Mouse (Mus musculus): ENCODE measurements at regions not wholly inside any gene's neighbourhood (a gene's known extent, or its start where the extent isn't known, plus 50 kb on each side); places are given as distances from the start of the nearest gene placed in this dataset.

DNA sequence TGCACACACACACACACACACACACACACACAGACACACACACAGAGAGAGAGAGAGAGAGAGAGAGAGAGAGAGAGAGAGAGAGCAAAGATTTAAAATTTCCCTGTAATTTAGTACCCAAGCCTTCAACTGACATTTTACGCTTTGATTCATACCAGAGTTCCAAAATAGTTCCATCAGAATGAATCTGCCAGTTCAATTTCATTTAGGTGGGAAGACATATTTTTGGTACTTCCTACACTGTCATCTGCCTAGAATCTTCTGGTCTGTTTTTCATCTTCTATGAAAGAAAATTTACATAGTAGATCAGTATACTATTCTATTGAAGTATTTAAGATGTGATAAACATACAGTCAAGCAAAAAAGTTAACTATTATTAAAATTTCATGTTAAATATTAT is 1177.4 kb downstream of the Zpld1 start:
- Histone ChIP-seq H3K9ac (no peak overlapping the region), H3K27me3 (no peaks in the 10 kb centered on the region), H3K27ac (no peak overlapping the region), H3K4me1 (replicated peaks) (no peaks in the 10 kb centered on the region), H3K36me3 (no peaks in the 10 kb centered on the region), H3K4me2 (no peak overlapping the region), H3K9me3 (replicated peaks) (no peaks in the 10 kb centered on the region), H3K4me3 (no peak overlapping the region)
- 81% methylated on average over 1 of the region's 1 CpGs for WGBS
- no peak for ATAC-seq (replicated peaks; ENCODE audit: insufficient number of reproducible peaks, insufficient read depth, low FRiP score, low read depth)

DNA sequence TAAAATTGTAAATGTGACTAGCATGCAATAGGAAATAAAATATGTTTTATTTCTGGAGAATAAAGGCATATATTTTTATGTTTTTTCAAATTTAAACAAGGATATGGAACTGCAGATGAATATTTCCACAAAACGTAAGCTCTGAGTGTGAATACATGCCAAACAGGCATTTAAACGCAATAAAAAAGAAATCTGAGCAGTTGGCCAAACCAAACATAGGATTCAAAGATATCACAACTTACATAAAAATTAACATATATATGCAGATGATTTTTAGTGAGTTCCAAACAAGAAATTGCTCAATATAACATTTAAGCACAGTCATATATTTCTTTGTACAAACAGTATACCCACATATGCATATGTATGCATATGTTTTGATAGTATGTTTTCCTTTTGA is 1199.1 kb downstream of the Zpld1 start:
- no peak overlapping the region for H3K9ac ChIP-seq
- H3K27ac ChIP-seq: no peak overlapping the region
- no peaks in the 10 kb centered on the region for H3K36me3 ChIP-seq
- no peaks in the 10 kb centered on the region for H3K27me3 ChIP-seq
- H3K4me1 ChIP-seq (replicated peaks): no peaks in the 10 kb centered on the region
- H3K4me3 ChIP-seq: no peak overlapping the region
- H3K4me2 ChIP-seq: no peak overlapping the region
- 78% methylated on average over 2 of the region's 2 CpGs for WGBS
- ATAC-seq (replicated peaks; ENCODE audit: insufficient number of reproducible peaks, insufficient read depth, low FRiP score, low read depth): no peak
- H3K9me3 ChIP-seq (replicated peaks): no peaks in the 10 kb centered on the region

DNA sequence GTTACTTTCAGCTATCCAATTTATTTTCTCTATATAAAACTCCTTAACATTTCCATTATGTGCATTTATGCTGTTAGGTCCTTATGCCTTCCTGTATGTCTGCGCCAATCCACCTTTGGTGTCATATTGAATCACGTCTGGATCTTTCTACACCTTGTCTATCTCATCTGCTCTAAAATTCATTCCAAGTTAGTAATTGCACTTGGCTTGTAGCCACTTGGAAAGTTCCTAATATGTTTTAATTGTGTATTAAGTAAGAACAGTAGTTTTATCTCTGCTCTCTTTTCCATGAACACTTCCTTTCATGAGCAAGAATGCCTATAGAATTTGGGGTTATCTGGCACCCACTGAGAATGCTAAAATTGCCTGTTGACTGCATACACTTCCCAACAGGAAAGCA is 1205.6 kb downstream of the Zpld1 start:
- Histone ChIP-seq H3K4me3 (no peak overlapping the region), H3K27me3 (no peaks in the 10 kb centered on the region), H3K27ac (no peak overlapping the region), H3K9ac (no peak overlapping the region), H3K4me2 (no peak overlapping the region), H3K9me3 (replicated peaks) (no peaks in the 10 kb centered on the region), H3K36me3 (no peaks in the 10 kb centered on the region), H3K4me1 (replicated peaks) (no peaks in the 10 kb centered on the region)
- WGBS: 69% methylated on average over 2 of the region's 2 CpGs
- ATAC-seq (replicated peaks; ENCODE audit: insufficient number of reproducible peaks, insufficient read depth, low FRiP score, low read depth): no peak

DNA sequence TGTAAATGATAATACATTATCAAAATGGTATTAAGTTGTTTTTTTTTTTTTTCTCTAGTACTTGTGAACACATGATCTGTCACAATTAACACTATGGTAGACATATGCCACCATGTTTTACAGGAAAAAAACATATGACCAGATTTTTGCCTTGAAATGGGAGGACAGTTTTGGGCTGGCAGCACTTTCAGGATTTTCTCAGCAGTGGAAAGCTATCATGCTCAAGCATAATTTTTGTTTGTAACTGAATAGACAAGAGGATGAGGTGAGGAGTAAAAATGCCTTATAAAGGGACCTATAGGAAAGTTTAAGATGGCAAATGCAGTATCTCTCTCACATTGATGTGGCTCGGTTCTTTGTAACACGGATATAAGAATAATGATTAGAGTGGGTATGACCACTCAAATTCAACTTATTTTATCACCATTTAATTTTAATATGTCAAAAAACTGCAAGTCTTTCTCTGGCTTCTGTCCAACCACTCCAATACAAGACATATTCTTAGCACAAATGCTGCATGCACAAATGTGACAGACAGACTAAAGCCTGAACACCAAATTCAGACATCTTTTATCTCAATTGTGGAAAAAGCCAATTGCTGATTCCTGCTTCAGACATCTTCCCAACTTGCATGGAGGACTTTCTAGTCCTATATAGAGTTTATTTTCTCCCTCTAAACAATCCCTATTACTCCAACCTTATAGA is 1206.6 kb downstream of the Zpld1 start:
- Histone ChIP-seq H3K4me3 (no peak overlapping the region), H3K9me3 (replicated peaks) (no peaks in the 10 kb centered on the region), H3K36me3 (no peaks in the 10 kb centered on the region), H3K4me2 (no peak overlapping the region), H3K27me3 (no peaks in the 10 kb centered on the region), H3K9ac (no peak overlapping the region), H3K27ac (no peak overlapping the region), H3K4me1 (replicated peaks) (no peaks in the 10 kb centered on the region)
- 75% methylated on average over 2 of the region's 2 CpGs for WGBS
- ATAC-seq (replicated peaks; ENCODE audit: insufficient number of reproducible peaks, insufficient read depth, low FRiP score, low read depth): no peak

DNA sequence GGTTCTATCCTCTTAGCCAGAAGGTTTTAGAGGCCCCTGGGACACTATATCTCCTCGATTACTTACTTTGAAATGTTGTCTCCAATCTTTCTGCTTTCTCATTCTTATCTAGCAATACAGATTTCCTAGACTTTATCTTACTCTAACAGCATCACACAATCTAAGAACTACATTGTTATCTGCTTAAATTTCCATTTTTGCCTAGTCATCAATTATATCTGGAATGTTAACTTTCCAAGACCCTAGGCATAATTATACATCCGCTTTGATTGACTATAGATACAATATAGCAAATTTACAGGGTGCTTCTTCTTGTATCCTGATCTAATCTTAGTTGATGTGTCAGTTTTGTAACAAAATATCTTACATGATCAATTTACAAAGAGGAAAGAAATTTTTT is 1217.3 kb downstream of the Zpld1 start:
- Histone ChIP-seq H3K27ac (no peak overlapping the region), H3K4me1 (replicated peaks) (no peaks in the 10 kb centered on the region), H3K9me3 (replicated peaks) (no peaks in the 10 kb centered on the region), H3K36me3 (no peaks in the 10 kb centered on the region), H3K9ac (no peak overlapping the region), H3K4me2 (no peak overlapping the region), H3K27me3 (no peaks in the 10 kb centered on the region), H3K4me3 (no peak overlapping the region)
- 63% methylated on average over 2 of the region's 2 CpGs for WGBS
- no peak for ATAC-seq (replicated peaks; ENCODE audit: insufficient number of reproducible peaks, insufficient read depth, low FRiP score, low read depth)

DNA sequence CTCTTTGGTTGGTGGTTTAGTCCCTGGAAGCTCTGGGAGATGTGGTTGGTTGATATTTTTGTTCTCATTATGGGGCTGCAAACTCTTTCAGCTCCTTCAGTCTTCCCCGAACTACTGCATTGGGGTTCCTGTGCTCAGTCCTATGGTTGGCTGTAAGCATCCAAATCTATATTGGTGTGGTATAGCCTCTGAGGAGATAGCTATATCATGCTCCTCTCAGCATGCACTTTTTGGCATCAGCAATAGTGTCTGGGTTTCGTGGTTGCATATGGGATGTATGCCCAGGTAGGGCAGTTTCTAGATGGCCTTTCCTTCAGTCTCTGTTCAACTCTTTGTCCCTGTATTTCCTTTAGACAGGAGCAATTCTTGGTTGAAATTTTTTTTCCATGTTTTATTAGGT is 1250.0 kb downstream of the Zpld1 start:
- Histone ChIP-seq H3K27me3 (no peaks in the 10 kb centered on the region), H3K36me3 (no peaks in the 10 kb centered on the region), H3K27ac (no peak overlapping the region), H3K4me2 (no peak overlapping the region), H3K4me3 (no peak overlapping the region), H3K9ac (no peak overlapping the region), H3K9me3 (replicated peaks) (no peaks in the 10 kb centered on the region), H3K4me1 (replicated peaks) (no peaks in the 10 kb centered on the region)
- no peak for ATAC-seq (replicated peaks; ENCODE audit: insufficient number of reproducible peaks, insufficient read depth, low FRiP score, low read depth)
- 79% methylated on average over 2 of the region's 2 CpGs for WGBS

DNA sequence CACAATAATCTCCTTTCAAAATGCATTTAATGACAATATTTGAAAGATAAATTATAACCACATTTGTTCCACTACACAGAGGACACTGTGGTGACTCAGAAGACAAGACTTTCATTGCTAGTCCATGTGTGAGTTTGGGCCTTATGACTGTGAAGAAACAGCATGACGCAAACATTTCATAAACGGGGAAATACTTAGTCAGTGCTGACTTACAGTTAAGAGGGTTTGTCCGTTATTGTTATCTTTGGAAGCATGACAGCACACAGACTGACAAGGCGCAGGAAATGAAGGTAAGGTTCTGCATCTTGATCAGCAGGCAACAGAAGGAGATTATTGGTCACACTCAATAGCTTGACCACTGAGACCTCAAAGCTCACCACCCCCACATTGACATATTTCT is 1255.8 kb downstream of the Zpld1 start:
- H3K4me3 ChIP-seq: no peak overlapping the region
- H3K27ac ChIP-seq: no peak overlapping the region
- no peak overlapping the region for H3K9ac ChIP-seq
- no peaks in the 10 kb centered on the region for H3K27me3 ChIP-seq
- no peaks in the 10 kb centered on the region for H3K9me3 ChIP-seq (replicated peaks)
- no peaks in the 10 kb centered on the region for H3K36me3 ChIP-seq
- no peak overlapping the region for H3K4me2 ChIP-seq
- ATAC-seq (replicated peaks; ENCODE audit: insufficient number of reproducible peaks, insufficient read depth, low FRiP score, low read depth): no peak
- 72% methylated on average over 4 of the region's 4 CpGs for WGBS
- H3K4me1 ChIP-seq (replicated peaks): no peaks in the 10 kb centered on the region

DNA sequence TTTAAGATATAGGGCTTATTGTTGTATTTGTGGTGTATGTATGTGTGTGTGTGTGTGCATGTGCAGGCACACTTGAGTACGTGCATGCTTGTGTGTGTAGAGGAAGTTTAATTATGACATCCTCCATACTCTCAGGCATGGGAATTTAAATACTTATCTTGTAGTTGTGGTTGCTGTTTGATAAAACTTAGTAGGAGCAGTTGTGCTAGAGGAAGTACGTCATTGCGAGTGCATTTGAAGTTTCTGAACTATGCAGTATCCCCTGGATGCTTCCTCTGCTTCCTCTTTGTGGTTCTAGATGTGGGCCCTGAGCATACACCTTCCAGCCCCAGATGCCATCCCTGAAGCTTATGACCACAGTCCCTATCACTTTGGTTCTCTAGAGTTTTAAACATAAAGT is 1281.5 kb downstream of the Zpld1 start:
- no peaks in the 10 kb centered on the region for H3K9me3 ChIP-seq (replicated peaks)
- no peak overlapping the region for H3K4me3 ChIP-seq
- ATAC-seq (replicated peaks; ENCODE audit: insufficient number of reproducible peaks, insufficient read depth, low FRiP score, low read depth): no peak
- no peak overlapping the region for H3K9ac ChIP-seq
- H3K36me3 ChIP-seq: no peaks in the 10 kb centered on the region
- H3K27me3 ChIP-seq: no peaks in the 10 kb centered on the region
- H3K27ac ChIP-seq: no peak overlapping the region
- WGBS: 52% methylated on average over 3 of the region's 3 CpGs
- H3K4me2 ChIP-seq: no peak overlapping the region
- H3K4me1 ChIP-seq (replicated peaks): no peaks in the 10 kb centered on the region

DNA sequence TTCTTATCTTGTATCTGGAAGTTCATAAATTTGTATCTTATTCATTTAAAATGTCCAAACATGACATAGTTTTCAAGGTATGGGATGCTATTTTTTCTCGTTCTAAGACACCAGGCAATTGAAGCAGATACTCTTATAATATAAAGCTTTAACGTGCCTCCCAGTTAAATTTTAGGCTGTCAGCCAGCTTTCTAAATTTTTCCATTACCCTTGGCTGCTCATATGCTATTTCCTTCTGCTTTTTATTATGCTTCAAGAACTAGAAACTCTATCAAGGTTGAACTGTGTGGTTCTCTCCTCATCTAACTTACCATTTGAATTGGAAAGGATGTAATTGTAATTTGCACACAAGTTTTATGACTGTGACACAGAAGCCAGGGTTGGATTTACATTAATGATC is 1324.1 kb downstream of the Zpld1 start:
- WGBS: 46% methylated on average over 2 of the region's 2 CpGs
- Histone ChIP-seq H3K36me3 (no peaks in the 10 kb centered on the region), H3K4me3 (no peak overlapping the region), H3K27ac (no peak overlapping the region), H3K9me3 (replicated peaks) (no peaks in the 10 kb centered on the region), H3K4me2 (no peak overlapping the region), H3K27me3 (no peaks in the 10 kb centered on the region), H3K4me1 (replicated peaks) (no peaks in the 10 kb centered on the region), H3K9ac (no peak overlapping the region)
- ATAC-seq (replicated peaks; ENCODE audit: insufficient number of reproducible peaks, insufficient read depth, low FRiP score, low read depth): no peak

DNA sequence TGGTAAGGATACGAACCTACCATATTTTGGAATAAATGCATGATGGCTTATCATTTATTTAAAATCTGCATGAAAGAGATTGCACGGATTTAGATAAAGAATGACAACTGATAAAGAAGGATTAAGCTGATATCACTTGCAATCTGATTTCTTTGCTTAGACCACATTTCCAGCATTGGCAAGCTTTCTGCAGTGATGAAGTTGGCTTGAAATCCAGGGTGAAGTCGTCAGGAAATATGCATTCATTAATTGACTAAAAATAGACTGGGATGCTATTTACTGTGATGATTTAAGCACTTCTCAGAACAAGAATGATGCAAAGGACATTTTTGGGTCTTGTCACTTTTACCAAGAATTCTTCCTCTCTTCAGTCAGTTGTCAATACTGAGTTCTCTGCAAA is 1341.1 kb downstream of the Zpld1 start:
- no peaks in the 10 kb centered on the region for H3K36me3 ChIP-seq
- H3K27me3 ChIP-seq: no peaks in the 10 kb centered on the region
- no peak overlapping the region for H3K4me2 ChIP-seq
- no peak overlapping the region for H3K4me3 ChIP-seq
- H3K27ac ChIP-seq: no peak overlapping the region
- H3K9me3 ChIP-seq (replicated peaks): no peaks in the 10 kb centered on the region
- 51% methylated on average over 3 of the region's 3 CpGs for WGBS
- no peaks in the 10 kb centered on the region for H3K4me1 ChIP-seq (replicated peaks)
- H3K9ac ChIP-seq: no peak overlapping the region
- ATAC-seq (replicated peaks; ENCODE audit: insufficient number of reproducible peaks, insufficient read depth, low FRiP score, low read depth): no peak

DNA sequence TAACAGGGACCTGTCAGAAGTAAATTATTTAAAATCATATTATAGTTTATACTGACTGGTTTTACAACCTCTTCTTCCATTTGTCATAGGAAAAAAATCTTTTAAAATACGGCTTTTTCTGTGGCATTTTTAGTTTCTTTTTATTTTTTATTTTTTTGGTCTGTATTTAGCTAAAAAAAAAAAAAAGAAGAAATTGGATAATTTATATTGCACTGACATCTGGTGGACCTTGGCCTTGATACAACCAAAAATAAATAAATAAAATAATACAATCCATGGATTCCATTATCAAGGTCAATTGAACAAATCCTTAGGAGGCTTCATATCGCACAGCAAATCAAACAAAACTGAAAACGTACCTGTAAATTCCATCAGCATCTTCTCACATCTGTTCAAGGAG is 1352.5 kb downstream of the Zpld1 start:
- Histone ChIP-seq H3K27ac (no peak overlapping the region), H3K27me3 (no peaks in the 10 kb centered on the region), H3K4me1 (replicated peaks) (no peaks in the 10 kb centered on the region), H3K9ac (no peak overlapping the region), H3K4me3 (no peak overlapping the region), H3K36me3 (no peaks in the 10 kb centered on the region), H3K9me3 (replicated peaks) (no peaks in the 10 kb centered on the region), H3K4me2 (no peak overlapping the region)
- 84% methylated on average over 3 of the region's 3 CpGs for whole genome bisulfite sequencing
- ATAC-seq (replicated peaks; ENCODE audit: insufficient number of reproducible peaks, insufficient read depth, low FRiP score, low read depth): no peak

DNA sequence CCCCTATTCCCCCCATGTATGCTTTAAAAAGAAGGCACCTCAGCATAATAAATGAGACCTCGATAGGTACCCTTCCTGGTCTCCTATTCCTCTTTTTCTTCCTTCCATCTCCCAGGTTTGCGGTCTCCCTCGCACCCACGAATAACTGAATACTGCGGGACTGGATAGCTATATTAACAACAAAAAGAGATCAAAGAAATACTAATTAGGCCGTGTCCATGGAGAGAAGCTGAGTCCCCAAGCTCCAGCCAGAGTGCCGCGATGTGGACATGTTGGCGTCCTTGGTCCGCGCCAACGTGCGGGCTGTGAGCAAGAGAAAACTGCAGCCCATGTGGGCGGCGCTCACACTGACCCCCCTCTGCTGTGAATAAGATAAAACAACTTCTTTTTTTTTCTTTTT is 1382.0 kb downstream of the Zpld1 start:
- 94% methylated on average over 15 of the region's 15 CpGs for whole genome bisulfite sequencing
- Histone ChIP-seq H3K9me3 (replicated peaks) (no peaks in the 10 kb centered on the region), H3K4me3 (no peak overlapping the region), H3K27me3 (no peaks in the 10 kb centered on the region), H3K9ac (no peak overlapping the region), H3K27ac (no peak overlapping the region), H3K4me1 (replicated peaks) (no peaks in the 10 kb centered on the region), H3K4me2 (no peak overlapping the region), H3K36me3 (no peaks in the 10 kb centered on the region)
- no peak for ATAC-seq (replicated peaks; ENCODE audit: insufficient number of reproducible peaks, insufficient read depth, low FRiP score, low read depth)

Measured in heart, embryonic 15.5 days (tissue).